Mouse (Mus musculus) heart, postnatal 0 days (tissue): ENCODE results near the gene Tbl1xr1. TPM values are rescaled to one million over a fixed set of nuclear protein-coding genes. Genes with fewer than 3 reads are reported as not detected.
A peak's percentile ranks its signal among the peaks of the same experiment; 100 is the strongest.

ENCODE experiments used
- ATAC-seq: fragments of 200-750 bp; cut with Nextera tagmentation; 2 replicates; pipeline ENCODE4 v1.8.0; 2017; ENCODE audit warnings: low read depth, moderate number of reproducible peaks, moderate library complexity; ENCODE audit not compliant: insufficient read depth
- DNase-seq: peaks from one replicate; pipeline ENCODE4 v3.0.0-alpha.2; 2016; ENCODE audit warnings: low spot score
- H3K27ac ChIP-seq: fragments of 300-500 bp; sonication (generic); 2 replicates; pipeline ENCODE4 v1.5.1; 2014; ENCODE audit warnings: low read depth, mild to moderate bottlenecking
- H3K27me3 ChIP-seq: fragments of 300-500 bp; sonication (generic); 2 replicates; pipeline ENCODE4 v1.6.1; 2014; ENCODE audit warnings: low read length, mixed read lengths; ENCODE audit not compliant: control insufficient read depth, insufficient read depth
- H3K36me3 ChIP-seq: fragments of 300-500 bp; sonication (generic); replicated peaks from 2 replicates; pipeline ENCODE4 v1.6.1; 2014; ENCODE audit warnings: low read length, mixed read lengths; ENCODE audit not compliant: control insufficient read depth, insufficient read depth
- H3K4me1 ChIP-seq: fragments of 300-500 bp; sonication (generic); 2 replicates; pipeline ENCODE4 v1.6.1; 2014; ENCODE audit warnings: antibody characterized with exemption; ENCODE audit not compliant: control insufficient read depth, insufficient read depth
- H3K4me2 ChIP-seq: fragments of 300-500 bp; sonication (generic); 2 replicates; pipeline ENCODE4 v1.6.1; 2014; ENCODE audit warnings: low read depth, mild to moderate bottlenecking, low read length, moderate library complexity
- H3K4me3 ChIP-seq: fragments of 300-500 bp; sonication (generic); 2 replicates; pipeline ENCODE4 v1.5.1; 2014; ENCODE audit warnings: low read depth, low read length
- H3K9ac ChIP-seq: fragments of 300-500 bp; sonication (generic); replicated peaks from 2 replicates; pipeline ENCODE4 v1.6.1; 2014; ENCODE audit warnings: low read depth, low read length, mixed read lengths
- H3K9me3 ChIP-seq: fragments of 300-500 bp; sonication (generic); replicated peaks from 2 replicates; pipeline ENCODE4 v1.6.1; 2016; ENCODE audit warnings: low read length; ENCODE audit not compliant: control insufficient read depth
- CTCF ChIP-seq: IDR thresholded peaks from 2 replicates; pipeline ENCODE4 v1.5.1; 2016; ENCODE audit warnings: antibody characterized with exemption, control low read depth, low read depth
- EP300 ChIP-seq: IDR thresholded peaks from 2 replicates; pipeline ENCODE4 v1.6.1; 2016; ENCODE audit warnings: antibody characterized with exemption, low read depth
- WGBS: fragments of 180-500 bp; shearing (Covaris S2); extraction: QIAGEN DNeasy Blood & Tissue Kit; methylation state at CpG from one replicate; pipeline ENCODE4 v1.1.7; 2014; 5-methylcytosine and 5-hydroxymethylcytosine counted together
- polyA plus RNA-seq: library from polyadenylated mRNA; unstranded; fragments of >200 nt; fragmentation: Nextera tagmentation; extraction: Ambion mirVana; gene quantifications from 2 replicates; pipeline ENCODE4 v1.2.1, GENCODE M21; 2015
- total RNA-seq: library from RNA; depleted of rRNA; stranded (reverse); fragments of >200 nt; gene quantifications from 2 replicates; pipeline ENCODE4 v1.2.3, GENCODE M21; 2014; ENCODE audit warnings: low replicate concordance; rRNA removed

Tbl1xr1 gene
- 17.2 and 17.9 TPM in 2 replicates for total RNA-seq
- polyA plus RNA-seq = 6.1 and 7.7 TPM in 2 replicates

DNA sequence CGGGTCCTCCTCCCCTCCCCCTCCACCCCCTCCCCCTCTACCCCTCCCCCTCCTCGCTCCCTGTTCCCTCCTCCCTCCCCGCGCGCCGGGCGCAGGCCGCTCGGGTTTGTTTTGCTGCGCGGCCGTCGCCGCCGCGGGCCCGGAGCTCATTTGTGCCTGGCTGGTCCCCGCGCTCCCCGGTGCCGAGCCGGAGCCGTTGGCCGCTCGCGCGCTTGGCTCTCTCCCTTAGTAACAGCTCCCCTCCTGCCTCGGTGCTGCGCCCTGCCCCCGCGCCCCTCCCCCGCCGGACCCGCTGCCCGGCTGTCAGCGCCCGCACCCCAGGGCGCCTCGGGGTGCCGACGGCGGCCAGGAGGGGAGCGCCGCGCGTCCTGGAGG, at the start of gene Tbl1xr1:
TSS of gene Tbl1xr1 (plus strand) at position 92 of the 375 bp plus-strand sequence.
- peaks cover 28% of the 10 kb centered on the region for H3K4me1 ChIP-seq
- DNase-seq = peak; percentile 91

DNA sequence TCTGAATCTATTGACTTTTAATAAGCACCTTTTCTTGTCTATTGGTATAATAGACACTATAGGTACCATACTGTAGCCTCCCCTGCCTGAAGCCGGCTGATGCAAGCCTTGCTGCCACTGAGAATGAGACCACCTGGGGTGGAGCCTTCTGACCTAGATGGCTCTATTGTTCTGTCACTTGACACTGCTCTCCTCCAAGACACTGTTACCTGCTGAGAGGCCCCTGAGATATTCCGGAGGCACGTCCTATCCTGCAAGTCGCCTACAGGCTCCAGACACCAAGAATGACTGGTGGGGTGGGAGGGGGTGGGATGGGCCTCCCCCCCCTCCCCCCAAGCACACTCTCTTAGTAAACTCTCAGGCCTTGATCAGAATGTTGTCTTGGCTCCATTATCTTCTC, 38.4 kb upstream of the Tbl1xr1 start:
- Histone ChIP-seq H3K4me1 (peaks cover 12% of the 10 kb centered on the region; the same call in 1 of the 2 replicates), H3K27ac (no peak overlapping the region), H3K9ac (no peak overlapping the region), H3K4me3 (no peak overlapping the region), H3K27me3 (no peaks in the 10 kb centered on the region), H3K9me3 (no peaks in the 10 kb centered on the region), H3K36me3 (no peaks in the 10 kb centered on the region), H3K4me2 (no peak overlapping the region)
- ATAC-seq (no peak), DNase-seq (no peak)
- TF ChIP-seq CTCF = no peak
- TF ChIP-seq EP300 = no peak
- WGBS = 62% methylated on average over 4 of the region's 4 CpGs

More for the DNA sequence above, at the start of gene Tbl1xr1:
- no peaks in the 10 kb centered on the region for H3K9me3 ChIP-seq
- H3K4me2 ChIP-seq = peak within 1 kb of the TSS; percentile 83
- H3K9ac ChIP-seq = peak within 1 kb of the TSS; percentile 96
- H3K27ac ChIP-seq = peak within 1 kb of the TSS; percentile 97
- WGBS = 1% methylated on average over 36 of the region's 46 CpGs
- TF ChIP-seq EP300 (peak; percentile 77; the same call in 1 of the 2 replicates), CTCF (no peak)
- no peaks in the 10 kb centered on the region for H3K36me3 ChIP-seq
- ATAC-seq = peak; percentile 83
- H3K4me3 ChIP-seq = peak within 1 kb of the TSS; percentile 96
- no peaks in the 10 kb centered on the region for H3K27me3 ChIP-seq

DNA sequence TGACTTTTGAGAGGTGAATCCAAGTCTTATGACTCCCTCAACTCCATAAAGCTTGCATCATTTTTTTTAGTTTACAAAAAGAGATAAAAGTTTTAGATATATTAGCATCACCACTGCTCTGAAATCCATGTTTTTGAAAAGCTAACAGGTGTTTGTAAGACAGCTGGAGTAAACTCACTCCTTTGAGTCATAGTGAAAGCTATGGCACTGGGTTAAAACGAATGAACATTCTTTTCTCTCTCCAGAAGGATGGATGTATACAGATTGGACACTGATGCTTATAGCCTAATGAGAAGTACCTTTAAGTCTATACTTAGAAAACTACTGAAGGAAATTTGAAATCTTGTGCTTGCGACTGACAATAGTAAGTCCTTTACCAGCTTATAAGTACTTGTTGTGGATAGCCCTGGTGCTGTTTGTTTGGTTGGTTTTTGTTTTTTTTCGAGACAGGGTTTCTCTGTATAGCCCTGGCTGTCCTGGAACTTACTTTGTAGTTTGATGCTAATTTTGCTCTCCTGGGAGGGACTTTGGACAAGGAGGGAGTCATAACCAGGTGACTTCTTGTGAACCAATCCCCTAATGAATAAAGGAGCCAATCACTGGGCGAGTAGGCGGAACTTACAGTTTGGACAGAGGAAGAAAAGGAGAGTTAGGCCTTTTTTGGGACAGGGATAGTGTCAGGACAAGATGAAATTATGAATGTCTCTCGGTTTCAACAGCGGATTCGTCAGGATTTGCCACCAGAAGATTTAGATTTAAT, 37.2 kb upstream of the Tbl1xr1 start:
- H3K4me3 ChIP-seq = no peak overlapping the region
- 88% methylated on average over 8 of the region's 8 CpGs for WGBS
- H3K9me3 ChIP-seq = peaks cover 8% of the 10 kb centered on the region; the same call in 1 of the 2 replicates
- H3K27ac ChIP-seq = no peak overlapping the region
- no peaks in the 10 kb centered on the region for H3K36me3 ChIP-seq
- TF ChIP-seq EP300 (no peak), CTCF (no peak)
- no peaks in the 10 kb centered on the region for H3K4me1 ChIP-seq
- no peak overlapping the region for H3K9ac ChIP-seq
- no peaks in the 10 kb centered on the region for H3K27me3 ChIP-seq
- H3K4me2 ChIP-seq = no peak overlapping the region
- DNase-seq (no peak), ATAC-seq (no peak)

DNA sequence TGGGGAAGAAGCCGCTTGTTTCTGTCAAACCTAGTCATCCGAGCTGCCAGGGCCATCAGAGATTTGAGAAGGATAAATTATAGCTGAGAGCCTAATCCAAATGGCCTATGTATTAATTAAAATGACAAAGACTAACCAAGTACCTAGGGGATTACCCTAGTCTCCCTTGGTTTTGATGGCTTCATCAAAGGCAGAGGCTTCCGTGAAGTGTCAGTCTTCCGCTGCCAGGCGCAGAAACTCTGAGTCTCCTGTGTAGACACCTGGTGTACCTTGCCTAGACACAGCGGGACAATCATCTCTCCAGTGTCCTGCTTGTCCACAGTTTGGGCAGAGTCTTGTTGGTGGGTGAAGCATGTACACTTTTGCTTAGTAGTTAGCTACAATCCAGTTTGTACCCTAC, 35.8 kb upstream of the Tbl1xr1 start:
- Histone ChIP-seq H3K4me3 (no peak overlapping the region), H3K27me3 (no peaks in the 10 kb centered on the region), H3K4me1 (no peaks in the 10 kb centered on the region), H3K4me2 (no peak overlapping the region), H3K9ac (no peak overlapping the region), H3K27ac (no peak overlapping the region), H3K9me3 (peaks cover 9% of the 10 kb centered on the region; the same call in 1 of the 2 replicates), H3K36me3 (no peaks in the 10 kb centered on the region)
- WGBS = 86% methylated on average over 6 of the region's 6 CpGs
- no peak for DNase-seq
- TF ChIP-seq CTCF (no peak), EP300 (no peak)
- no peak for ATAC-seq

DNA sequence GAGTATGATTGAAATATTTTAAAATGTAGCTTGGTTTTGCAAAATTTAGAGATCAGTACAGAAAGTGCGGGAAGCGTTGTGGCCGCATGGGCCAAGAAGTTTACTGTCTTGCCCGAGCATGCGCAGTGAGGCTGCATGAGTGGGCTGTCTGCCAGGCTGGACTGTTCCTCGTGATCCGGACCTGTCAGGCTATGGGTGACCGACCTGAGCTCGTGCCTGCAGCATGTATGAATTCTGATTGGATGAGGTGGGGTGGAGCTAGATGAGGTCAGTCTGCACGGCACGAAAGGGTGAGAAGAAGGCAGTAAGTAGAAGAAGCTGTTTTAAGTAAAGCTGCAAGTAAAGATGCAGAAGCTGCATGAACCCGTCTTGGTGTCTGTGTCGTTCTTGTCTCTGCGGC, 29.2 kb upstream of the Tbl1xr1 start:
- ATAC-seq = peak; percentile 81
- Histone ChIP-seq H3K36me3 (no peaks in the 10 kb centered on the region), H3K27me3 (no peaks in the 10 kb centered on the region), H3K4me2 (no peak overlapping the region), H3K9me3 (peaks cover 9% of the 10 kb centered on the region; the same call in 1 of the 2 replicates), H3K4me3 (no peak overlapping the region), H3K4me1 (no peaks in the 10 kb centered on the region), H3K27ac (no peak overlapping the region), H3K9ac (no peak overlapping the region)
- 40% methylated on average over 14 of the region's 14 CpGs for WGBS
- peak; percentile 38 for DNase-seq
- TF ChIP-seq EP300 = no peak
- TF ChIP-seq CTCF = no peak
